Mouse (Mus musculus): ENCODE data around the gene Ccdc9.

- TF ChIP-seq EP300 (IDR thresholded peaks at IDR 0.05) (no peak), CTCF (IDR thresholded peaks at IDR 0.05) (no peak)
These were observed 42.6 kb upstream of the Ccdc9 start for GRCm38 (mm10) chr7:16329146-16329545.

All from lung, postnatal 0 days (tissue).